Mouse (Mus musculus) MEL (cell line): ENCODE measurements at regions not wholly inside any gene's neighbourhood (a gene's known extent, or its start where the extent isn't known, plus 50 kb on each side); places are given as distances from the start of the nearest gene placed in this dataset.
A peak's percentile ranks its signal among the peaks of the same experiment; 100 is the strongest.

Experiments used
- DNase-seq: peaks from one replicate; pipeline ENCODE4 v3.0.0; 2011; ENCODE audit warnings: low read depth, low spot score
- H3K27ac ChIP-seq: 2 replicates; pipeline ENCODE4 v1.5.1; 2012; ENCODE audit warnings: low read depth, mild to moderate bottlenecking, control low read depth, low read length, moderate library complexity; ENCODE audit not compliant: control insufficient read depth
- H3K27me3 ChIP-seq, 2 experiments: fragments of 150-350 bp in 1 of 2; sonication (generic) in 1 of 2; 2 replicates each; pipeline ENCODE4 v1.6.1; 2012; ENCODE audit warnings: low read length in 2 of 2, mild to moderate bottlenecking in 2 of 2, improper control_type of control experiment in 1 of 2, moderate library complexity in 1 of 2; ENCODE audit not compliant: insufficient read depth in 2 of 2, control insufficient read depth in 1 of 2
- H3K36me3 ChIP-seq, 2 experiments: 2 replicates each; pipeline ENCODE4 v1.6.1; 2012 to 2014; ENCODE audit warnings: low read length in 2 of 2, improper control_type of control experiment in 1 of 2, inconsistent platforms in 1 of 2, mild to moderate bottlenecking in 1 of 2; ENCODE audit not compliant: insufficient read depth in 2 of 2, control insufficient read depth in 1 of 2
- H3K4me1 ChIP-seq, 2 experiments: fragments of 150-350 bp in 1 of 2; sonication (generic) in 1 of 2; 2 replicates each; pipeline ENCODE4 v1.6.1; 2012; ENCODE audit warnings: low read length in 2 of 2, improper control_type of control experiment in 1 of 2, mild to moderate bottlenecking in 1 of 2; ENCODE audit not compliant: insufficient read depth in 2 of 2, control insufficient read depth in 1 of 2
- H3K4me3 ChIP-seq, 2 experiments: fragments of 150-350 bp in 1 of 2; sonication (generic) in 1 of 2; 2 replicates each; pipeline ENCODE4 v1.5.1; 2012; ENCODE audit warnings: low read depth in 2 of 2, low read length in 2 of 2, mild to moderate bottlenecking in 2 of 2, moderate library complexity in 2 of 2, control low read depth in 1 of 2, improper control_type of control experiment in 1 of 2; ENCODE audit not compliant: control insufficient read depth in 1 of 2, insufficient read depth in 1 of 2
- H3K79me2 ChIP-seq: 2 replicates; pipeline ENCODE4 v1.6.1; 2012; ENCODE audit warnings: mild to moderate bottlenecking, low read length, moderate library complexity; ENCODE audit not compliant: control insufficient read depth, poor library complexity, insufficient read depth
- H3K9ac ChIP-seq: 2 replicates; pipeline ENCODE4 v1.6.1; 2012; ENCODE audit warnings: low read depth, mild to moderate bottlenecking, control low read depth, low read length, moderate library complexity; ENCODE audit not compliant: control insufficient read depth, poor library complexity, severe bottlenecking
- H3K9me3 ChIP-seq: fragments of 150-350 bp; sonication (generic); replicated peaks from 2 replicates; pipeline ENCODE4 v1.6.1; 2012; ENCODE audit warnings: mild to moderate bottlenecking, low read length, improper control_type of control experiment, moderate library complexity; ENCODE audit not compliant: insufficient read depth
- BHLHE40 ChIP-seq: IDR thresholded peaks from 2 replicates; pipeline ENCODE4 v1.6.1; 2012; ENCODE audit warnings: low read depth, mild to moderate bottlenecking, inconsistent platforms, low read length, improper control_type of control experiment, borderline replicate concordance
- CTCF ChIP-seq, 3 experiments: IDR thresholded peaks in 2 of 3; conservative IDR thresholded peaks in 1 of 3; 2 replicates each; pipeline ENCODE4 v1.5.1; 2011 to 2012; ENCODE audit warnings: low read length in 3 of 3, low read depth in 2 of 3, mild to moderate bottlenecking in 2 of 3, improper control_type of control experiment in 1 of 3, inconsistent platforms in 1 of 3, mixed read lengths in 1 of 3, moderate library complexity in 1 of 3; ENCODE audit not compliant: control insufficient read depth in 1 of 3, insufficient read depth in 1 of 3, poor library complexity in 1 of 3, severe bottlenecking in 1 of 3
- E2F4 ChIP-seq: IDR thresholded peaks from 2 replicates; pipeline ENCODE4 v1.6.1; 2011; ENCODE audit warnings: low read depth, low read length, improper control_type of control experiment, borderline replicate concordance
- ELF1 ChIP-seq: IDR thresholded peaks from 2 replicates; pipeline ENCODE4 v1.6.1; 2014; ENCODE audit warnings: low read depth, mild to moderate bottlenecking, inconsistent platforms, low read length, improper control_type of control experiment, moderate library complexity
- EP300 ChIP-seq, 2 experiments: IDR thresholded peaks; 2 replicates each; pipeline ENCODE4 v1.6.1; 2011; ENCODE audit warnings: improper control_type of control experiment in 2 of 2, low read length in 2 of 2, low read depth in 1 of 2, mild to moderate bottlenecking in 1 of 2
- ETS1 ChIP-seq: IDR thresholded peaks from 2 replicates; pipeline ENCODE4 v1.6.1; 2012; ENCODE audit warnings: low read depth, mild to moderate bottlenecking, inconsistent platforms, low read length, improper control_type of control experiment, moderate library complexity
- HCFC1 ChIP-seq: IDR thresholded peaks from 2 replicates; pipeline ENCODE4 v1.6.1; 2012; ENCODE audit warnings: low read depth, mild to moderate bottlenecking, inconsistent platforms, low read length, improper control_type of control experiment, moderate library complexity
- MAFK ChIP-seq: IDR thresholded peaks from 2 replicates; pipeline ENCODE4 v1.6.1; 2011; ENCODE audit warnings: low read depth, mild to moderate bottlenecking, low read length, improper control_type of control experiment, borderline replicate concordance
- MEF2A ChIP-seq: IDR thresholded peaks from 2 replicates; pipeline ENCODE4 v1.6.1; 2014; ENCODE audit warnings: low read depth, mild to moderate bottlenecking, inconsistent platforms, low read length, improper control_type of control experiment; ENCODE audit not compliant: poor library complexity, insufficient replicate concordance, severe bottlenecking; ENCODE audit errors: extremely low read depth
- MXI1 ChIP-seq: IDR thresholded peaks from 2 replicates; pipeline ENCODE4 v1.6.1; 2011; ENCODE audit warnings: mild to moderate bottlenecking, low read depth, low read length, improper control_type of control experiment
- MYB ChIP-seq: IDR thresholded peaks from 2 replicates; pipeline ENCODE4 v1.6.1; 2011; ENCODE audit warnings: mild to moderate bottlenecking, low read depth, low read length, improper control_type of control experiment
- POLR2A ChIP-seq, 2 experiments: IDR thresholded peaks; 2 replicates each; pipeline ENCODE4 v1.6.1; 2011 to 2012; ENCODE audit warnings: low read length in 2 of 2, mild to moderate bottlenecking in 2 of 2, control low read depth in 1 of 2, improper control_type of control experiment in 1 of 2, low read depth in 1 of 2, moderate library complexity in 1 of 2; ENCODE audit not compliant: control insufficient read depth in 1 of 2, insufficient read depth in 1 of 2, poor library complexity in 1 of 2
- POLR2AphosphoS2 ChIP-seq: IDR thresholded peaks from 2 replicates; pipeline ENCODE4 v1.6.1; 2011; ENCODE audit warnings: low read length, improper control_type of control experiment
- POLR2AphosphoS5 ChIP-seq: IDR thresholded peaks from 2 replicates; pipeline ENCODE4 v1.6.1; 2012; ENCODE audit warnings: low read depth, borderline replicate concordance, mild to moderate bottlenecking, inconsistent platforms, low read length, moderate library complexity, mixed read lengths
- RAD21 ChIP-seq: IDR thresholded peaks from 2 replicates; pipeline ENCODE4 v1.6.1; 2011; ENCODE audit warnings: mild to moderate bottlenecking, low read depth, low read length, improper control_type of control experiment
- RCOR1 ChIP-seq: IDR thresholded peaks from 2 replicates; pipeline ENCODE4 v1.6.1; 2012; ENCODE audit warnings: low read depth, mild to moderate bottlenecking, inconsistent platforms, low read length, improper control_type of control experiment
- SIN3A ChIP-seq: IDR thresholded peaks from 2 replicates; pipeline ENCODE4 v1.6.1; 2012; ENCODE audit warnings: low read length, improper control_type of control experiment, inconsistent platforms
- SMC3 ChIP-seq: IDR thresholded peaks from 2 replicates; pipeline ENCODE4 v1.6.1; 2011; ENCODE audit warnings: low read depth, low read length, improper control_type of control experiment
- TCF12 ChIP-seq: IDR thresholded peaks from 2 replicates; pipeline ENCODE4 v1.6.1; 2014; ENCODE audit warnings: low read depth, mild to moderate bottlenecking, inconsistent platforms, low read length, improper control_type of control experiment, moderate library complexity
- ZC3H11A ChIP-seq: IDR thresholded peaks from 2 replicates; pipeline ENCODE4 v1.6.1; 2012; ENCODE audit warnings: low read depth, mild to moderate bottlenecking, inconsistent platforms, low read length, improper control_type of control experiment
- ZKSCAN1 ChIP-seq: IDR thresholded peaks from 2 replicates; pipeline ENCODE4 v1.6.1; 2012; ENCODE audit warnings: low read depth, mild to moderate bottlenecking, inconsistent platforms, low read length, improper control_type of control experiment, moderate library complexity
- ZMIZ1 ChIP-seq: IDR thresholded peaks from 2 replicates; pipeline ENCODE4 v1.6.1; 2012; ENCODE audit warnings: low read depth, mild to moderate bottlenecking, inconsistent platforms, low read length, improper control_type of control experiment, moderate library complexity
- ZNF384 ChIP-seq: IDR thresholded peaks from 2 replicates; pipeline ENCODE4 v1.6.1; 2012; ENCODE audit warnings: low read depth, mild to moderate bottlenecking, inconsistent platforms, low read length, improper control_type of control experiment

DNA sequence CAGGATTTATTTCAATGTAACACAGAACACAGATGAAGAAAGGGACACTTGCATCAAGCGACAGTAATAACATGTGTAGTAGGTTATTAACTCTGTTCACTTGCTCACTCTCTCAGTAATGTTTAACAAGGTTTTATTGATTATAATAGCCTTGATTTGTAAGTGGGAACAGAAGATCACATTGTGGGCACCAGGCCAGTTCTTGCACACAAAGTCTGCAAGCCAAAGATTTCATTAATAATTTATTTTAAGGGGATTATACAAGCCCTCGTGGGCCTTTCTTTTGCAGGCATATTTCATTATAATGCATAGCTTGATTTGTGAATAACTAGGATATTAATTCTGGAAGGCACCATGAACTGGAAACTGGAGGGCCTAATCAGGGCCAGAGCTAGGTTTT is 83.0 kb downstream of the Aldh8a1 start:
- Histone ChIP-seq H3K9ac (no peak overlapping the region), H3K79me2 (no peaks in the 10 kb centered on the region), H3K9me3 (no peaks in the 10 kb centered on the region), H3K4me1 (no peaks in the 10 kb centered on the region), H3K36me3 (no peaks in the 10 kb centered on the region), H3K27ac (no peak overlapping the region), H3K27me3 (no peaks in the 10 kb centered on the region), H3K4me3 (no peak overlapping the region)
- no peak for DNase-seq
- no peak for TF ChIP-seq MEF2A

DNA sequence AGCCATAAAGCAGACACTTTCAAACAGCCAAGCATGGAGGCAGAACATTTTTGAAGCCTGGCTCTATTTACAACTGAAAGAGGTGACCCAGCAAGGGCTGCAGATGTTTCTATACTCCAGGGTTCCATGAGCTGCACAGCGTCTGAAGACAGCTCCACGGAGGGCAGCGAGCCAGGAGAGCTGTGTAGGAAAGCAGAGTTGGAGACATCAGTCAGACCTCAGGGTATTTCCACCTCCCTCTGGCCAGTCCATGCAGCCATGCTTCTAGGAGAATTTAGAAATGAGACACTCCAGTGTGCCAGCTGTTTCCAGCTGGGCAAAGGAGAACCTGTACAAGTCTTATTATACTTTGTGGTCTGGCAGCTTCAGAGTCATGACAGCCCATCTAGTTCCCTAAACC is 85.8 kb downstream of the Aldh8a1 start:
- no peak overlapping the region for H3K27ac ChIP-seq
- no peaks in the 10 kb centered on the region for H3K9me3 ChIP-seq
- no peaks in the 10 kb centered on the region for H3K27me3 ChIP-seq
- DNase-seq = no peak
- H3K79me2 ChIP-seq = no peaks in the 10 kb centered on the region
- H3K4me3 ChIP-seq = no peak overlapping the region
- TF ChIP-seq ZKSCAN1 = no peak
- no peak for TF ChIP-seq MAFK
- no peak for TF ChIP-seq ETS1
- no peak for TF ChIP-seq EP300 (IDR thresholded peaks at IDR 0.05; ENCODE audit: low read depth in 1 of 2, low read length in 2 of 2)
- no peak for TF ChIP-seq POLR2A (IDR thresholded peaks at IDR 0.05; ENCODE audit: control insufficient read depth in 1 of 2, insufficient read depth in 1 of 2, low read depth in 1 of 2, low read length in 2 of 2, poor library complexity in 1 of 2)
- TF ChIP-seq SIN3A = no peak
- no peak for TF ChIP-seq MXI1
- no peak for TF ChIP-seq RCOR1
- TF ChIP-seq ELF1 = no peak
- no peak for TF ChIP-seq MYB
- TF ChIP-seq POLR2AphosphoS2 = no peak
- TF ChIP-seq SMC3 = no peak
- TF ChIP-seq BHLHE40 = no peak
- TF ChIP-seq ZMIZ1 = no peak
- TF ChIP-seq TCF12 = no peak
- H3K36me3 ChIP-seq = no peaks in the 10 kb centered on the region
- no peak overlapping the region for H3K9ac ChIP-seq
- no peaks in the 10 kb centered on the region for H3K4me1 ChIP-seq

DNA sequence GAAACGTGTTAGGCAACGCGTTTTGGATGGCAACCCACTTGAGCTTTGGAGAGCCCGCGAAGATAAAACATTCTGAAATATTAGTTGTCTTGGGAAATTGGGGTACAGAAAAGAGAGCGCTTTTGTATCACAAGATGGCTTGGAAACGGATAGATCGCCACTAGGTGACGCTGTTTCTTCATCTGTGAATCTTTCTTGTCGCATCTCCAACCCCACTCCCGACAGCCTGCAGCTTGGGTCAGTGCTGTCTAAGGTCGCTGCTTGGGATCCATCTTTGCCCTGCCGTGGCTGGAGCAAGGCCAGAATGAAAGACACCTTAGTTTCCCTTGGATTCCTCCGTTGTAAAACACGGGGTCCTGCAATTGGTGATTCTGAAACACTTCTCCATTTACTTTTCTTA is 88.3 kb downstream of the Aldh8a1 start:
- Histone ChIP-seq H3K9me3 (no peaks in the 10 kb centered on the region), H3K27ac (no peak overlapping the region), H3K36me3 (no peaks in the 10 kb centered on the region; a peak in 1 of 4 replicates), H3K4me3 (no peak overlapping the region), H3K9ac (no peak overlapping the region), H3K4me1 (0 out of 4 replicates have a peak, but pooled peaks cover 0 to 3% of the 10 kb centered on the region in 2 experiments), H3K27me3 (no peaks in the 10 kb centered on the region), H3K79me2 (no peaks in the 10 kb centered on the region)
- TF ChIP-seq ZC3H11A (peak; percentile 97), CTCF (IDR thresholded peaks at IDR 0.05 in 2 of 3, conservative IDR thresholded peaks at IDR 0.05 in 1 of 3; ENCODE audit: control insufficient read depth in 1 of 3, insufficient read depth in 1 of 3, low read depth in 2 of 3, low read length in 3 of 3, poor library complexity in 1 of 3, severe bottlenecking in 1 of 3) (peak; percentile 79 to 97 (median 96); a peak in 5 of 6 replicates), RAD21 (peak; percentile 99), MAFK (no peak), SMC3 (peak; percentile 98), HCFC1 (no peak), POLR2AphosphoS2 (no peak), EP300 (IDR thresholded peaks at IDR 0.05; ENCODE audit: low read depth in 1 of 2, low read length in 2 of 2) (no peak), ZNF384 (no peak), E2F4 (no peak), POLR2AphosphoS5 (no peak)
- DNase-seq = peak; percentile 86
